Mouse (Mus musculus) left cerebral cortex, adult 2 months (tissue): ENCODE results near the gene Zfp384. TPM values are rescaled to one million over a fixed set of nuclear protein-coding genes. Genes with fewer than 3 reads are reported as not detected.
"Not testable (repeated sequence)": the region's sequence is repeated elsewhere in the genome, so short reads cannot be mapped to it uniquely, and the experiment has no call there.

Experiments
- DNase-seq, 2 experiments: peaks; one replicate each; pipeline ENCODE4 v3.0.0; 2021 to 2022; ENCODE audit warnings: low spot score in 2 of 2, mixed read lengths in 1 of 2; ENCODE audit errors: extremely low spot score in 1 of 2
- H3K27ac ChIP-seq: fragments of 200-600 bp; 2 replicates; pipeline ENCODE4 v1.8.1; 2022
- H3K4me3 ChIP-seq: fragments of 200-600 bp; 2 replicates; pipeline ENCODE4 v1.8.1; 2022
- CTCF ChIP-seq: fragments of 200-600 bp; IDR thresholded peaks from 2 replicates; pipeline ENCODE4 v1.8.1; 2022; ENCODE audit warnings: antibody characterized with exemption, mild to moderate bottlenecking, moderate library complexity
- intact Hi-C: fragments of 180-260 bp; cut with DNase I; formaldehyde crosslinking; loops from one replicate; pipeline ENCODE4 v1.15.1; 2025
- total RNA-seq, 2 experiments: library from RNA; stranded (reverse); gene quantifications; 2 replicates each; pipeline ENCODE4 v1.2.3; 2021

Zfp384 gene
- total RNA-seq, 2 experiments from 2014 or later, result 48.2 to 50.6 TPM

DNA sequence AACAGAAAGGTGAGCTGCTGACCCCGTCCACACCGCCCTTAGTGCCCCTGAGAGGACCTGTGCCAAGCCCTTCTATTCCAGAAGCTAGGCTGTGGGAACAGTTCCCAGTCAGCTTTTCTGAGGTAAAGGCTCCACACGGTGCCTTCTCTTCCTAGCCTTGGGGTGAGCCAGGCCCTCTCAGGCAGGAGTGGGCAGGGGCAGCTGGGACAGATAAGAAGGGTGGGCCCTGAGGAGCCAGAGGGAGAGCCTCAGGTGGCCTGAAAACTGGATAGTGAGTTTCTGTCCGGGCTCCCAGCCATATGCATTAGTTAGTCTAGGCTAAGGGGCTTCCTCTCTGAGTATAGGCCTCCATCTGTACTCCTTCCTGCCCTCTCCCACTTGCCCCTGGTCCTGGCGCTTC, 53.6 kb downstream of the Zfp384 start:
- Histone ChIP-seq H3K27ac (no peak overlapping the region), H3K4me3 (no peak overlapping the region)
- intact Hi-C loops, result no loop called here
- TF ChIP-seq CTCF, result no peak
- DNase-seq, result no peak

DNA sequence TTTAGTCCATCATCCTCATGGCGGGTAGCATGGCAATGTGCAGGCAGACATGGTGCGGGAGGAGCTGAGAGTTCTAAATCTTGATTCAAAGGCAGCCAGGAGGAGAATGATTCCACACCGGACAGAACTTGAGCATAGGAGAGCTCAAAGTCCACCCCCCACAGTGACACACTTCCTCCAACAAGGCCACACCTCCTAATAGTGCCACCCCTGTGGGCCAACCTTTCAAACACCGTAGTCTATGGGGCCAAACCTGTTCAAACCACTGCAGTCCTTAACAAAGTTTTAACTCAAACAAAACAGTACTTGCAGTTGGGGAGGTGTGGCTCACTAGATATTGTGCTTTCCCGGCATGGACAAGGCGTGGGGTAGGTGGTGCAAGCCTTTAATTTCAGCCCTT, 55.0 kb downstream of the Zfp384 start:
- TF ChIP-seq CTCF, result no peak
- DNase-seq, result no peak
- H3K27ac ChIP-seq, result no peak overlapping the region
- intact Hi-C loops, result no loop called here
- no peak overlapping the region for H3K4me3 ChIP-seq

DNA sequence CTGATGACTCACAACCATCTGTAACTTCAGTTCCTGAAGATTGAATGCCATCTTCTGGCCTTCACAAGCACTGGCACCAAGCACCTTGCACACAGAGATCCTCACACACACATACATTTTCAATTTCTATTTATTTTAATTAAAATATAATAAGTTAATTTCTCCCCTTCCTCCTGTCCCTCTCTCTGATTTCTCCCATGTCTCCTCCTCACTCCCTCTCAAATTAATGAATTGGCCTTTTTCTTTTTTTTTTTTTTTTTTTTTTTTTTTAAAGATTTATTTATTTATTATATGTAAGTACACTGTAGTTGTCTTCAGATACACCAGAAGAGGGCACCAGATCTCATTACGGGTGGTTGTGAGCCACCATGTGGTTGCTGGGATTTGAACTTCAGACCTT, 56.3 kb downstream of the Zfp384 start:
- H3K4me3 ChIP-seq, H3K27ac ChIP-seq, intact Hi-C loops, DNase-seq: not testable (repeated sequence)

DNA sequence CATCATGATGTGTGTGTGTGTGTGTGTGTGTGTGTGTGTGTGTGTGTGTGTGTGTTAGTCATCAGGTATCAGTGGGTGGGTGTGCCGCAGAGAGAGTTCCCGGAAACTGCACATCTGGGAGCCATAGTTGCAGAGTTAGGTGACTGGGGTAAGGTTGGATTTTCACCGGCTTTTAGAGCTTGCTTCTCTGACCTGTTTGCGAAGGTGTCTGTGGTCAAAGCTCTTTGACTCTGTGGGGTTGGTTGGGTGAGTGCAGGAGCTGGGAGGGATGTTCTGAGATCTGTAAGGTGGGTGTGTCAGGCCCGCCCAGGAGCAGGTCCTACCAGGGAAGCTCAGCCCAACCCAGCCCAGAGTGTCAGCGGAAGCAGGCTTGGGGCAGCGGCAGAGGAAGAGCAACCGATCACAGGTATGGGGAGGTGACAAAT, 58.6 kb downstream of the Zfp384 start, which contains the start of gene Lpar5:
Gene Lpar5 (plus strand): TSS at position 350 of the 425 bp plus-strand sequence.
- Histone ChIP-seq H3K27ac (no peak within 1 kb of the TSS), H3K4me3 (no peak within 1 kb of the TSS)
- intact Hi-C loops, result no loop called here
- DNase-seq, result no peak
- TF ChIP-seq CTCF, result no peak

DNA sequence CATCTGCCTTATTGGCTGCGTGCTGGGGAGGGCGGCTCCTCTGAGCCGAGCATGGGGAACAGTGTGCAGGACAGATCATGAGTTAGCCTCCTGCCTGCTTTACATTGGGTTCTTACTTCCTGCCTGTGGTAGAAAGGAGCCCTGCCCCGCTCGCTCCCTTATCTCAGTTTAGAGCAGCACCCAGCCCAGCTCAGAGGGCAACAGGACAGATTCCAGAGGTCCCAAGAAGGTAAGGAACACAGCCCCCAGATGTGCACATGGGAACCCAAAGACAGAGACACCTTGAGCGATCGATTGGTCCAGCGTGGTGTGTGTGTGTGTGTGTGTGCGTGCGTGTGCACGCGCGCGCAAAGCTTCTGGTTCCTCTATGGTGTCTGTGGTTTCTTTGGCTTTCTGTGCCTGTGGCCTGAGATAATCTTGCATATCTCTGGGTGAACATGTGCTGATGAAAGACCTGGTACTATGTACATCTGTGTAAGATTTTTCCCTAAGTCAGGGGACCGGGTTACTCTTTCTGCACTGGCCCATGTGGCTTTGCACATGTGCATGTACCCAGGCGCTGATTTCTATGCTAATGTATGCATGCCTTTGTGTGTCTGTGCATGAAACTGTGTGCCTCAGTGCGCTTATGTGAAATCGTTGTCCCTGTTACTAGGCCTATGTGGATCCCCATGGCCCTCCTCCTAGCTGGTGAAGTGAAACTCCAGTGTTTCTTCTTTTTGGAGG, 62.4 kb downstream of the Zfp384 start:
- no peak for DNase-seq
- peak overlapping the region; percentile 18; the same call in 1 of the 2 replicates for H3K27ac ChIP-seq
- no peak for TF ChIP-seq CTCF
- H3K4me3 ChIP-seq, result no peak overlapping the region
- intact Hi-C loops, result no loop called here

DNA sequence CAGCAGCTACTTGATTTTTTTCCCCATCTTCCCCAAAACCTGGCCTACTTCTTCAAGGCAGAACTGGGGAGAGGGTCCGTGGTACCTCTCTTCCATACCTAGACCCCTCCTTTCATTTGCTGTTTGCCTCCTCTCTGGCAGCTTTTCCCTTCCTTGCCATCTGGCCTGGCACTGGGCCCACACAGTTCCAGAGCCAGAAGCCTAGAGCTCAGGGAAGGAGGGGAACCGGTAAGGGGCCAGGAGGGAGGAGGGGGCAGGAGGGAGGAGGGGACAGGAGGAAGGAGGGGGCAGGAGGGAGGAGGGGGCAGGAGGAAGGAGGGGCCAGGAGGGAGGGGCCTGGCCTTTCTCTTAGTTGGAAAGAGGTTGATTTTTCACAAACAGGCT, 62.9 kb downstream of the Zfp384 start:
- TF ChIP-seq CTCF, result no peak
- peak; percentile 44 to 47 for DNase-seq
- no peak overlapping the region for H3K4me3 ChIP-seq
- peak overlapping the region; percentile 18; the same call in 1 of the 2 replicates for H3K27ac ChIP-seq
- intact Hi-C loops, result no loop called here

DNA sequence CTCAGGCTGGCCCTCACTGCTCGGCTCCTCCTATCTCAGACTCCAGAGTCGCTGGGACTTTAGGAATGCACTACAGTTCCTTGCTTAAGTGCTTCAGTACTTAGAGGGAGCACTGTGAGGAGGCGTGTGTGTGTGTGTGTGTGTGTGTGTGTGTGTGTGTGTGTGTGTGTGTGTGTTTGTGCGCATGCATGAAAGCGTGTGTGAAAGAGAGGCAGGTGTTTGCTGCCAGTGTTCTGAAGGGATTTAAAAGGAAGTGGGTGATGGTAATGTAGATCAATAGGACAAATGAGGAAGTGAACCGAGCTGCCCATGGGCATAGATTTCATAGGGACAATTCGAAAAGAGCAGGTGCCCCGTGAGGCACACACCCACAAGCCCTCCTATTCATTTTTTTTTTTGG, 64.9 kb downstream of the Zfp384 start:
- intact Hi-C loops, result no loop called here
- Histone ChIP-seq H3K27ac (no peak overlapping the region), H3K4me3 (no peak overlapping the region)
- no peak for TF ChIP-seq CTCF
- no peak for DNase-seq

DNA sequence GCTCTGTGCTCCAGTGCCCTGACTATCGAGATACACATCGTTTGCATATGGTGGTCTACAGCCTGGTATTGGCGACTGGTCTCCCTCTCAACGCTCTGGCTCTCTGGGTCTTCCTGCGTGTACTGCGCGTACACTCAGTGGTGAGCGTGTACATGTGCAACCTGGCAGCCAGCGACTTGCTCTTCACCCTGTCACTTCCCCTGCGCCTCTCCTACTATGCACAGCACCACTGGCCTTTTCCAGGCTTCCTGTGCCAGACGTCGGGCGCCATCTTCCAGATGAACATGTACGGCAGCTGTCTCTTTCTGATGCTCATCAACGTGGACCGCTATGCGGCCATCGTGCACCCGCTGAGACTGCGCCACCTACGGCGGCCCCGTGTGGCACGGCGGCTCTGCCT, 72.4 kb downstream of the Zfp384 start:
- H3K4me3 ChIP-seq, result peak overlapping the region; percentile 35
- H3K27ac ChIP-seq, result peak overlapping the region; percentile 24; the same call in 1 of the 2 replicates
- DNase-seq, result no peak
- intact Hi-C loops, result loop anchor here (5.0 kb wide), 2 partner anchors 179 to 224 kb away; partner anchors contain the start of gene P3h3
- no peak for TF ChIP-seq CTCF

DNA sequence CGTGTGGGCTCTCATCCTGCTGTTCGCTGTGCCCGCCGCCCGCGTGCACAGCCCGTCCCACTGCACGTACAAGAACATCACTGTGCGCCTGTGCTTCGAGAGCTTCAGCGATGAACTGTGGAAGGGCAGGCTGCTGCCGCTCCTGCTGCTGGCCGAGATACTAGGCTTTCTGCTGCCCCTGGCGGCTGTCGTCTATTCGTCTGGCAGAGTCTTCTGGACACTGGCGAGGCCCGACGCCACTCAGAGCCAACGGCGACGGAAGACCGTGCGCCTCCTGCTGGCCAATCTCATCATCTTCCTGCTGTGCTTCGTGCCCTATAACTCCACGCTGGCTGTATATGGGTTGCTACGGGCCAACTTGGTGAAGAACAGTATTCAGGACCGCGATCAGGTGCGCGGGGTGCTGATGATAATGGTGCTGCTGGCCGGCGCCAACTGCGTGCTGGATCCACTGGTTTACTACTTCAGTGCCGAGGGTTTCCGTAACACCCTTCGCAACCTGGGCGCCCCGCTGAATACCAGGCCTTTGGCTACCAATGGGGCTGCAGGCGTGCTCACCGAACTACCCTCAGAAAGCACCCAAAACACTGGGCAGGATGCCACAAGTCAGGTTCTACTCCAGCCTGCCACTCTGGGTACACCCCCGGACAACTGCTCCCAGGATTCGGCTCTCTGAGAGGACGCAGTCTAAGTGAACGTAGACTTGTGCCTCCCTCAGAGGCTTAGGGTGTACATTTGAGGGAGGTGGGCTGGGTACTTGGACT, 73.0 kb downstream of the Zfp384 start:
- intact Hi-C loops, result loop anchor here (5.0 kb wide), 2 partner anchors 180 to 225 kb away; partner anchors contain the start of gene P3h3
- H3K27ac ChIP-seq, result no peak overlapping the region; the same call in 1 of the 2 replicates
- DNase-seq, result peak; percentile 74 to 80
- peak; percentile 86 for TF ChIP-seq CTCF
- H3K4me3 ChIP-seq, result peak overlapping the region; percentile 35

DNA sequence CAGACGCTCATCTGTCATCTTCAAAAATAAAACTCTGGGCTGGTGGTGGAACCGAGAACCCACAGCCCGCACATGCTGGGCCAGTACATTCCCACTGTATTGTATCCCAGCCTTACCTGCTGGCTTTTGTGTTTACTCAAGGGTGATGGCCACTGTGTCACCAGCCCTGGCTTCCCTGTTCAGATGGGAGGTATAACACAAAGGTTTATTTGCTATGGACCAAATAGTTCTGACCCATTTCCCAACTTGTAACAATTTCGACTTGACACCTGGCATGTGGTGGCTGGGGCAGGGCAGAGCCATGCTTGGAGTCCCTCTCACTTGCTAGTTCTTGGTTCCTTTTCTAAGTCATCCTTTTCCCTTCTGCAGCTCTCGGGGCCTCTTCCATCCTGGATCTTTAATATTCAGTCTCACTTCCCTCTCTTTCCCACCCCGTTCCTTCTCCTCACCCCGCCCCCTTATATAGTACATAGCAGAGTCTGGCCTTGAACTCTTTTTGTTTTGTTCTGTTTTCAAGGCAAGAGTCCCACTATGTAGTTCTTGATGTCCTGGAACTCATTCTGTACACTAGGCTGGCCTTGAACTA, 73.9 kb downstream of the Zfp384 start:
- DNase-seq, result no peak
- H3K4me3 ChIP-seq, result no peak overlapping the region
- intact Hi-C loops, result loop anchor here (5.0 kb wide), 2 partner anchors 181 to 226 kb away; partner anchors contain the start of gene P3h3
- TF ChIP-seq CTCF, result no peak
- H3K27ac ChIP-seq, result no peak overlapping the region

DNA sequence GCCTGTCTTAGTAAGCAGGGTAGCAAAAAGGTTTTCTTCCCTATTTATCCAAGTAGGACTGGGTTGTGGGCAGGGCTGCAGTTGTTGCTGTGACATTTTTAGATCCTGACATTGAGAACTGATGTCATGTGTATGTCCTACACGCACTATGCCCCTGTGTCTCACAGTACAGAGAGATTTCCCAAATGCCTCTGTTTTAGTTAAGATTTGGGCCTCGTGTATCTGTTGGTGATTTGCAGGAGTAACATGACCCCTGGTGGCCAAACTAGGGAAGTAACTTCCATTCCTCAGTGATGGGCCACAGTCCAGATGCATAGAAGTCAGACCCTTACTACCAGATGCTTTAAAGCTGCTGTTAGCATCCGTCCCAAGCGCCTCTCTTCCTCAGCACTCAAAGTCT, 75.5 kb downstream of the Zfp384 start:
- Histone ChIP-seq H3K4me3 (no peak overlapping the region), H3K27ac (no peak overlapping the region)
- intact Hi-C loops, result loop anchor here (1.0 to 5.0 kb wide), 3 partner anchors 38 to 227 kb away; partner anchors contain the start of gene P3h3
- peak; percentile 57 to 70 for DNase-seq
- TF ChIP-seq CTCF, result peak; percentile 87

Other genes with a start within 250 kb of the Zfp384 start
- 1,000 to 10,000 TPM; 1,064 to 1,067 TPM for gene Eno2, start 239.5 kb upstream of the Zfp384 start, total RNA-seq
- 1 to 10 TPM; 1.6 to 1.9 TPM for gene Lrrc23, start 229.4 kb upstream of the Zfp384 start, total RNA-seq
- 1 to 10 TPM; 4.4 to 5.4 TPM for gene Spsb2, start 200.5 kb upstream of the Zfp384 start, total RNA-seq
- 100 to 1,000 TPM; 734 to 769 TPM for gene Tpi1, start 194.8 kb upstream of the Zfp384 start, total RNA-seq
- gene Usp5, start 179.7 kb upstream of the Zfp384 start, total RNA-seq, result 100 to 1,000 TPM; 184 to 190 TPM
- gene Cdca3, start 179.6 kb upstream of the Zfp384 start, total RNA-seq, result under 1 TPM; 0.63 to 0.66 TPM
- not detected for gene Gnb3, start 168.9 kb upstream of the Zfp384 start, total RNA-seq
- 10 to 100 TPM; 29.1 to 33.1 TPM for gene P3h3, start 151.4 kb upstream of the Zfp384 start, total RNA-seq
- gene Gpr162, start 145.2 kb upstream of the Zfp384 start, total RNA-seq, result 100 to 1,000 TPM; 231 to 248 TPM
- 1 to 10 TPM; 2.0 to 4.6 TPM for gene Cd4, start 120.9 kb upstream of the Zfp384 start, total RNA-seq
- gene Lag3, start 97.4 kb upstream of the Zfp384 start, total RNA-seq, result 1 to 10 TPM; 2.1 to 3.1 TPM
- gene Ptms, start 89.0 kb upstream of the Zfp384 start, total RNA-seq, result 100 to 1,000 TPM; 845 to 926 TPM
- 100 to 1,000 TPM; 617 to 624 TPM for gene Mlf2, start 77.8 kb upstream of the Zfp384 start, total RNA-seq
- 100 to 1,000 TPM; 148 to 156 TPM for gene Cops7a, start 43.6 kb upstream of the Zfp384 start, total RNA-seq
- 100 to 1,000 TPM; 176 to 191 TPM for gene Pianp, start 12.5 kb upstream of the Zfp384 start, total RNA-seq
- gene Ing4, start 30.6 kb downstream of the Zfp384 start, total RNA-seq, result 10 to 100 TPM; 49.5 to 56.6 TPM
- gene Acrbp, start 40.5 kb downstream of the Zfp384 start, total RNA-seq, result 10 to 100 TPM; 12.2 to 18.4 TPM
- gene Lpar5, start 58.8 kb downstream of the Zfp384 start, total RNA-seq, result under 1 TPM; 0.50 to 0.68 TPM
- 100 to 1,000 TPM; 166 to 171 TPM for gene Chd4, start 86.8 kb downstream of the Zfp384 start, total RNA-seq
- gene Nop2, start 122.8 kb downstream of the Zfp384 start, total RNA-seq, result 10 to 100 TPM; 28.1 to 32.1 TPM
- gene Iffo1, start 136.1 kb downstream of the Zfp384 start, total RNA-seq, result 10 to 100 TPM; 64.6 to 67.1 TPM
- 1,000 to 10,000 TPM; 2,312 to 2,314 TPM for gene Gapdh, start 157.3 kb downstream of the Zfp384 start, total RNA-seq
- 10 to 100 TPM; 22.6 to 23.4 TPM for gene Ncapd2, start 182.6 kb downstream of the Zfp384 start, total RNA-seq
- 10 to 100 TPM; 69.1 to 74.5 TPM for gene Mrpl51, start 182.7 kb downstream of the Zfp384 start, total RNA-seq
- 100 to 1,000 TPM; 125 to 128 TPM for gene Vamp1, start 206.4 kb downstream of the Zfp384 start, total RNA-seq
- gene Tapbpl, start 222.7 kb downstream of the Zfp384 start, total RNA-seq, result 1 to 10 TPM; 5.0 to 6.0 TPM
- not detected for gene Cd27, start 227.9 kb downstream of the Zfp384 start, total RNA-seq